Mouse (Mus musculus): ENCODE measurements around the gene Slc22a19. TPM values are rescaled to one million over a fixed set of nuclear protein-coding genes. Genes with fewer than 3 reads are reported as not detected.
A peak's percentile ranks its signal among the peaks of the same experiment; 100 is the strongest.
"Not testable (repeated sequence)": the region's sequence is repeated elsewhere in the genome, so short reads cannot be mapped to it uniquely, and the experiment has no call there.

Gene Slc22a19
- total RNA-seq (2022), result not detected

- no peak for DNase-seq (ENCODE audit: low spot score in 2 of 2)
Measured at GRCm38 (mm10) chr19:7711148-7711547, at the start of gene Slc22a19. Gene Slc22a19, minus strand, starts transcription at chr19:7711310.

GRCm38 (mm10) chr19:7753371-7753770 lies 42.3 kb upstream of the Slc22a19 start:
- DNase-seq (ENCODE audit: low spot score in 2 of 2), result not testable (repeated sequence)

- peak in 1 of 2 experiments; percentile 2 for DNase-seq (ENCODE audit: low spot score in 2 of 2)
Measured at GRCm38 (mm10) chr19:7729543-7729942, 18.4 kb upstream of the Slc22a19 start.

- not testable (repeated sequence) for DNase-seq (ENCODE audit: low spot score in 2 of 2)
Measured at GRCm38 (mm10) chr19:7693104-7693503, 18.0 kb downstream of the Slc22a19 start.

- DNase-seq (ENCODE audit: low spot score in 2 of 2), result no peak
Measured at GRCm38 (mm10) chr19:7691259-7691658, 19.9 kb downstream of the Slc22a19 start.

GRCm38 (mm10) chr19:7687988-7688387 lies 23.1 kb downstream of the Slc22a19 start:
- no peak for DNase-seq (ENCODE audit: low spot score in 2 of 2)

GRCm38 (mm10) chr19:7672033-7672432 lies 39.1 kb downstream of the Slc22a19 start:
- DNase-seq (ENCODE audit: low spot score in 2 of 2), result no peak

- DNase-seq (ENCODE audit: low spot score in 2 of 2), result no peak
Measured at GRCm38 (mm10) chr19:7648913-7649666, 62.0 kb downstream of the Slc22a19 start.

- no peak for DNase-seq (ENCODE audit: low spot score in 2 of 2)
Measured at GRCm38 (mm10) chr19:7633786-7634185, 77.3 kb downstream of the Slc22a19 start.

- no peak for DNase-seq (ENCODE audit: low spot score in 2 of 2)
Measured at GRCm38 (mm10) chr19:7633021-7633420, 78.1 kb downstream of the Slc22a19 start.

Other genes starting within 250 kb of the Slc22a19 start
- 100 to 1,000 TPM; 773 to 859 (median 828) TPM for gene Rtn3, start 228.0 kb downstream of the Slc22a19 start, total RNA-seq (2022)
- gene Atl3, start 217.3 kb downstream of the Slc22a19 start, total RNA-seq (2022), result 10 to 100 TPM; 24.0 to 29.8 (median 27.7) TPM
- gene Pla2g16, start 153.9 kb downstream of the Slc22a19 start, total RNA-seq (2022), result 10 to 100 TPM; 40.3 to 47.9 (median 41.9) TPM
- gene Lgals12, start 104.1 kb downstream of the Slc22a19 start, total RNA-seq (2022), result under 1 TPM; 0.68 to 0.91 (median 0.82) TPM
- under 1 TPM in 1 of 4 experiments, not detected in 3; 0.70 TPM for gene Hrasls5, start 98.8 kb downstream of the Slc22a19 start, total RNA-seq (2022)
- gene Slc22a26, start 91.4 kb upstream of the Slc22a19 start, total RNA-seq (2022), result not detected

All from left cerebral cortex, adult 8-10 months (tissue).